Mouse (Mus musculus): Measurements from ENCODE around the gene Mpdz. TPM values are rescaled to one million over a fixed set of nuclear protein-coding genes. Genes with fewer than 3 reads are reported as not detected.

Gene Mpdz
- polyA plus RNA-seq, 1 experiment from 2014 or later, result 24.1 TPM

GRCm38 (mm10) chr4:81458921-81459320 is 16.3 kb upstream of the Mpdz start:
- Histone ChIP-seq H3K4me2 (no peak overlapping the region), H3K9me3 (replicated peaks; ENCODE audit: control insufficient read depth, low read length) (no peaks in the 10 kb centered on the region), H3K4me1 (ENCODE audit: control insufficient read depth, insufficient read depth, low read length) (no peaks in the 10 kb centered on the region), H3K36me3 (ENCODE audit: control insufficient read depth, insufficient read depth, low read length) (no peaks in the 10 kb centered on the region), H3K27me3 (ENCODE audit: control insufficient read depth, insufficient read depth, low read length) (no peaks in the 10 kb centered on the region), H3K9ac (ENCODE audit: low read depth, low read length) (no peak overlapping the region), H3K4me3 (ENCODE audit: low read depth, low read length) (no peak overlapping the region), H3K27ac (ENCODE audit: low read depth, low read length) (no peak overlapping the region)
- WGBS (ENCODE audit: insufficient replicate concordance), result 66% methylated on average over 1 of the region's 1 CpGs
- ATAC-seq (replicated peaks; ENCODE audit: insufficient number of reproducible peaks, low FRiP score, low TSS enrichment), result no peak

- ATAC-seq (replicated peaks; ENCODE audit: insufficient number of reproducible peaks, low FRiP score, low TSS enrichment), result no peak
These were observed 11.2 kb upstream of the Mpdz start for GRCm38 (mm10) chr4:81453806-81454205.

GRCm38 (mm10) chr4:81452183-81452582 is 9.6 kb upstream of the Mpdz start:
- no peak overlapping the region for H3K9ac ChIP-seq (ENCODE audit: low read depth, low read length)
- ATAC-seq (replicated peaks; ENCODE audit: insufficient number of reproducible peaks, low FRiP score, low TSS enrichment), result no peak

More at GRCm38 (mm10) chr4:81453806-81454205, 11.2 kb upstream of the Mpdz start:
- Histone ChIP-seq H3K27me3 (ENCODE audit: control insufficient read depth, insufficient read depth, low read length) (no peaks in the 10 kb centered on the region), H3K4me2 (no peak overlapping the region), H3K9me3 (replicated peaks; ENCODE audit: control insufficient read depth, low read length) (no peaks in the 10 kb centered on the region), H3K36me3 (ENCODE audit: control insufficient read depth, insufficient read depth, low read length) (no peaks in the 10 kb centered on the region), H3K9ac (ENCODE audit: low read depth, low read length) (no peak overlapping the region), H3K4me1 (ENCODE audit: control insufficient read depth, insufficient read depth, low read length) (peaks cover 9% of the 10 kb centered on the region; the same call in 1 of the 2 replicates), H3K27ac (ENCODE audit: low read depth, low read length) (no peak overlapping the region), H3K4me3 (ENCODE audit: low read depth, low read length) (no peak overlapping the region)
- 74% methylated on average over 3 of the region's 3 CpGs for WGBS (ENCODE audit: insufficient replicate concordance)

DNA sequence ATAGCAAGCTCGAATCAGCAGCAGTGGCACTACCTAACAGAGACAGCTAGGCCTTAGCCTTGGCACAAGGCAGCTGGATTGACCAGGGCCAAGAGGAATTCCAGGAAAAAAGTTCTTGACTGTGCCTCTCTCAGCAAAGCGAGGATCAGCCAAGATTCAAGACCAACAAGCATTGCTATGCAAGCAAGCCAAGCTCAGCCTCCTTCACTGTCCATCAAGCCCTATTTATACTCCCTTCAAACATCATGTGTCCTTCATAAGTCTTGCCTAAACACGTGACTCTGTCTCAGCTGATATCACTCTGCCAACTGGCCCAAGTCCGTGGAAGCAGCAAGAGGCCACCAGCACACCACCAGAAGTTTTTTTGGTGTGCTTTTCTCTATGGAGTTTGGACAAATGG is 6.8 kb upstream of the Mpdz start:
- no peak overlapping the region for H3K4me3 ChIP-seq (ENCODE audit: low read depth, low read length)
- 71% methylated on average over 4 of the region's 4 CpGs for WGBS (ENCODE audit: insufficient replicate concordance)
- peaks cover 9% of the 10 kb centered on the region; the same call in 1 of the 2 replicates for H3K4me1 ChIP-seq (ENCODE audit: control insufficient read depth, insufficient read depth, low read length)
- no peak overlapping the region for H3K4me2 ChIP-seq
- ATAC-seq (replicated peaks; ENCODE audit: insufficient number of reproducible peaks, low FRiP score, low TSS enrichment), result no peak
- no peak overlapping the region for H3K27ac ChIP-seq (ENCODE audit: low read depth, low read length)
- H3K9me3 ChIP-seq (replicated peaks; ENCODE audit: control insufficient read depth, low read length), result no peaks in the 10 kb centered on the region
- no peaks in the 10 kb centered on the region for H3K27me3 ChIP-seq (ENCODE audit: control insufficient read depth, insufficient read depth, low read length)
- no peak overlapping the region for H3K9ac ChIP-seq (ENCODE audit: low read depth, low read length)
- H3K36me3 ChIP-seq (ENCODE audit: control insufficient read depth, insufficient read depth, low read length), result no peaks in the 10 kb centered on the region

More at GRCm38 (mm10) chr4:81452183-81452582, 9.6 kb upstream of the Mpdz start:
- Histone ChIP-seq H3K36me3 (ENCODE audit: control insufficient read depth, insufficient read depth, low read length) (no peaks in the 10 kb centered on the region), H3K27ac (ENCODE audit: low read depth, low read length) (no peak overlapping the region), H3K4me3 (ENCODE audit: low read depth, low read length) (no peak overlapping the region), H3K27me3 (ENCODE audit: control insufficient read depth, insufficient read depth, low read length) (no peaks in the 10 kb centered on the region), H3K4me1 (ENCODE audit: control insufficient read depth, insufficient read depth, low read length) (peaks cover 9% of the 10 kb centered on the region; the same call in 1 of the 2 replicates), H3K4me2 (no peak overlapping the region), H3K9me3 (replicated peaks; ENCODE audit: control insufficient read depth, low read length) (no peaks in the 10 kb centered on the region)
- WGBS (ENCODE audit: insufficient replicate concordance), result 35% methylated on average over 2 of the region's 2 CpGs

DNA sequence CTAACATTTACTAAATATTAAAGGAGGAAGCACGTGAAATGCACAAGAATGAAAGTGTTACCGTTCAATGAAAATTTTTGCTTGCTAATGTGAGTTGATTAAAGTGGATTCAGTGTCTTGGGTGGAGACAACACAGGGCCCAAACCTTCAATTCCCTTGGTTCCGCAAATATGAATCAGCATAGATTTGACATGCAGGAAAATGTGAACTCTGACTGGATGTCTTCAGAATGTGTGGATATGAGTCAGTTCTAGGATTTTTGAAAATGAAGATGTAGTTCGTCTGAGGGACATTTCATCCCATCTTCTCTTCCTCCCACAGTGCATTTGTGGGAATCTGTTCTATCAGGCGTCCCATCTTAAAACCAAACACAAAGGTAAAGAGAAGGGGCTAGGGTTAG is 951 bp upstream of the Mpdz start:
- Histone ChIP-seq H3K9ac (ENCODE audit: low read depth, low read length) (no peak overlapping the region), H3K4me3 (ENCODE audit: low read depth, low read length) (no peak overlapping the region), H3K4me2 (no peak overlapping the region), H3K4me1 (ENCODE audit: control insufficient read depth, insufficient read depth, low read length) (peaks cover 10% of the 10 kb centered on the region; the same call in 1 of the 2 replicates), H3K9me3 (replicated peaks; ENCODE audit: control insufficient read depth, low read length) (no peaks in the 10 kb centered on the region), H3K27me3 (ENCODE audit: control insufficient read depth, insufficient read depth, low read length) (no peaks in the 10 kb centered on the region), H3K27ac (ENCODE audit: low read depth, low read length) (no peak overlapping the region), H3K36me3 (ENCODE audit: control insufficient read depth, insufficient read depth, low read length) (no peaks in the 10 kb centered on the region)
- 83% methylated on average over 5 of the region's 5 CpGs for WGBS (ENCODE audit: insufficient replicate concordance)
- no peak for ATAC-seq (replicated peaks; ENCODE audit: insufficient number of reproducible peaks, low FRiP score, low TSS enrichment)

GRCm38 (mm10) chr4:81433961-81434360 is 8.7 kb downstream of the Mpdz start:
- Histone ChIP-seq H3K4me2 (no peak overlapping the region), H3K27me3 (ENCODE audit: control insufficient read depth, insufficient read depth, low read length) (no peaks in the 10 kb centered on the region), H3K9me3 (replicated peaks; ENCODE audit: control insufficient read depth, low read length) (no peaks in the 10 kb centered on the region), H3K4me1 (ENCODE audit: control insufficient read depth, insufficient read depth, low read length) (peaks cover 6% of the 10 kb centered on the region; the same call in 1 of the 2 replicates), H3K9ac (ENCODE audit: low read depth, low read length) (no peak overlapping the region), H3K36me3 (ENCODE audit: control insufficient read depth, insufficient read depth, low read length) (no peaks in the 10 kb centered on the region), H3K27ac (ENCODE audit: low read depth, low read length) (no peak overlapping the region), H3K4me3 (ENCODE audit: low read depth, low read length) (no peak overlapping the region)
- no peak for ATAC-seq (replicated peaks; ENCODE audit: insufficient number of reproducible peaks, low FRiP score, low TSS enrichment)
- WGBS (ENCODE audit: insufficient replicate concordance), result 70% methylated on average over 3 of the region's 3 CpGs

DNA sequence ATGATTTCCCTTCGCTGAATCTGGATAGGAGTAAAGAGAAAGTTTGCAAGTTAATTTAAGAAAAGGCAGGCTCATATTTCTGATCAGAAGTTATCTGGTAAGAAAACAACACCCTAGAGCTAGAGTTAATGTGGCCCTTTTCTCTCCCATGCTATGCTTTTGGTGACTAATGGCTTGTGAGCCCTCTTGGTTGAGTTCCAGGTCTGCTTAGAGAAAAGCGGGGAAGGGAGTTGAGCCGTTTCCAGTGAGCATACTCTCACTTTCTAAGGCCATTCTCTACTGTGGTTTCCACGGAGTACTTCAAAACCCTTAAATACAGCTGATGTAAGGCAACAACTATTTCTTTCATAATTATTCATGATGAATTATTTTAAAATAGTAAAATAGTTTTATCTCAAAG is 11.8 kb downstream of the Mpdz start:
- no peaks in the 10 kb centered on the region for H3K36me3 ChIP-seq (ENCODE audit: control insufficient read depth, insufficient read depth, low read length)
- H3K9ac ChIP-seq (ENCODE audit: low read depth, low read length), result no peak overlapping the region
- H3K4me2 ChIP-seq, result no peak overlapping the region
- H3K4me1 ChIP-seq (ENCODE audit: control insufficient read depth, insufficient read depth, low read length), result peaks cover 6% of the 10 kb centered on the region; the same call in 1 of the 2 replicates
- ATAC-seq (replicated peaks; ENCODE audit: insufficient number of reproducible peaks, low FRiP score, low TSS enrichment), result no peak
- H3K27me3 ChIP-seq (ENCODE audit: control insufficient read depth, insufficient read depth, low read length), result no peaks in the 10 kb centered on the region
- no peaks in the 10 kb centered on the region for H3K9me3 ChIP-seq (replicated peaks; ENCODE audit: control insufficient read depth, low read length)
- H3K27ac ChIP-seq (ENCODE audit: low read depth, low read length), result no peak overlapping the region
- WGBS (ENCODE audit: insufficient replicate concordance), result 73% methylated on average over 4 of the region's 4 CpGs
- no peak overlapping the region for H3K4me3 ChIP-seq (ENCODE audit: low read depth, low read length)

DNA sequence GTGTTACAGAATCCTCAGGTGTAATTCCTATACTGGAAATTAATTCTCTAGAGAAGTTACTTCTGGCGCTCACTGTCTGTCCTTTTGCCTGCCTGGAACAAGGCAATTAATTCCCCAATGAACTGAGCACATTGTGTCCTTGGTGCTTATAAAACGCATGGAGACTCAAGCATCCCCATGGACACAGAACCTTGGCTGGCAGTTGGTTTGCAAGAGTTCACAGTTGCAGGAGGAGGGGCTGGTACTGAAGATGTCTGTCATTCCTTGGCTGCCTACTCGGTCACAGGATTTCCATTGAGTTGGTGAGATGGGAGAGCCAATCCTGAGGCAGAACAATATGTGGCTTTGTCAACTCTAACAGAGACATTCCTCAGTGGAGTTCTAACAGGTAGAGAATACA is 12.5 kb downstream of the Mpdz start:
- H3K9me3 ChIP-seq (replicated peaks; ENCODE audit: control insufficient read depth, low read length), result no peaks in the 10 kb centered on the region
- no peak overlapping the region for H3K4me2 ChIP-seq
- WGBS (ENCODE audit: insufficient replicate concordance), result 65% methylated on average over 3 of the region's 3 CpGs
- H3K9ac ChIP-seq (ENCODE audit: low read depth, low read length), result no peak overlapping the region
- no peak for ATAC-seq (replicated peaks; ENCODE audit: insufficient number of reproducible peaks, low FRiP score, low TSS enrichment)
- no peak overlapping the region for H3K27ac ChIP-seq (ENCODE audit: low read depth, low read length)
- peaks cover 6% of the 10 kb centered on the region; the same call in 1 of the 2 replicates for H3K4me1 ChIP-seq (ENCODE audit: control insufficient read depth, insufficient read depth, low read length)
- no peaks in the 10 kb centered on the region for H3K27me3 ChIP-seq (ENCODE audit: control insufficient read depth, insufficient read depth, low read length)
- H3K4me3 ChIP-seq (ENCODE audit: low read depth, low read length), result no peak overlapping the region
- no peaks in the 10 kb centered on the region for H3K36me3 ChIP-seq (ENCODE audit: control insufficient read depth, insufficient read depth, low read length)

- no peak for ATAC-seq (replicated peaks; ENCODE audit: insufficient number of reproducible peaks, low FRiP score, low TSS enrichment)
- Histone ChIP-seq H3K9me3 (replicated peaks; ENCODE audit: control insufficient read depth, low read length) (no peaks in the 10 kb centered on the region), H3K4me2 (no peak overlapping the region), H3K27ac (ENCODE audit: low read depth, low read length) (no peak overlapping the region), H3K4me3 (ENCODE audit: low read depth, low read length) (no peak overlapping the region), H3K9ac (ENCODE audit: low read depth, low read length) (no peak overlapping the region), H3K4me1 (ENCODE audit: control insufficient read depth, insufficient read depth, low read length) (peaks cover 6% of the 10 kb centered on the region; the same call in 1 of the 2 replicates), H3K27me3 (ENCODE audit: control insufficient read depth, insufficient read depth, low read length) (no peaks in the 10 kb centered on the region), H3K36me3 (ENCODE audit: control insufficient read depth, insufficient read depth, low read length) (no peaks in the 10 kb centered on the region)
- 46% methylated on average over 2 of the region's 2 CpGs for WGBS (ENCODE audit: insufficient replicate concordance)
These were observed 12.9 kb downstream of the Mpdz start for GRCm38 (mm10) chr4:81429670-81430069.
